Mouse (Mus musculus) MEL (cell line): ENCODE measurements around the gene Hexim1.

Experiments used
- BHLHE40 ChIP-seq: IDR thresholded peaks from 2 replicates; pipeline ENCODE4 v1.6.1; 2012; ENCODE audit warnings: low read depth, mild to moderate bottlenecking, inconsistent platforms, low read length, improper control_type of control experiment, borderline replicate concordance
- CTCF ChIP-seq, 3 experiments: IDR thresholded peaks in 2 of 3; conservative IDR thresholded peaks in 1 of 3; 2 replicates each; pipeline ENCODE4 v1.5.1; 2011 to 2012; ENCODE audit warnings: low read length in 3 of 3, low read depth in 2 of 3, mild to moderate bottlenecking in 2 of 3, improper control_type of control experiment in 1 of 3, inconsistent platforms in 1 of 3, mixed read lengths in 1 of 3, moderate library complexity in 1 of 3; ENCODE audit not compliant: control insufficient read depth in 1 of 3, insufficient read depth in 1 of 3, poor library complexity in 1 of 3, severe bottlenecking in 1 of 3
- POLR2A ChIP-seq, 2 experiments: IDR thresholded peaks; 2 replicates each; pipeline ENCODE4 v1.6.1; 2011 to 2012; ENCODE audit warnings: low read length in 2 of 2, mild to moderate bottlenecking in 2 of 2, control low read depth in 1 of 2, improper control_type of control experiment in 1 of 2, low read depth in 1 of 2, moderate library complexity in 1 of 2; ENCODE audit not compliant: control insufficient read depth in 1 of 2, insufficient read depth in 1 of 2, poor library complexity in 1 of 2
- TAL1 ChIP-seq: IDR thresholded peaks from 2 replicates; pipeline ENCODE4 v1.6.1; 2012; ENCODE audit warnings: mild to moderate bottlenecking, inconsistent platforms, low read length, moderate library complexity, mixed read lengths
- ZNF384 ChIP-seq: IDR thresholded peaks from 2 replicates; pipeline ENCODE4 v1.6.1; 2012; ENCODE audit warnings: low read depth, mild to moderate bottlenecking, inconsistent platforms, low read length, improper control_type of control experiment

DNA sequence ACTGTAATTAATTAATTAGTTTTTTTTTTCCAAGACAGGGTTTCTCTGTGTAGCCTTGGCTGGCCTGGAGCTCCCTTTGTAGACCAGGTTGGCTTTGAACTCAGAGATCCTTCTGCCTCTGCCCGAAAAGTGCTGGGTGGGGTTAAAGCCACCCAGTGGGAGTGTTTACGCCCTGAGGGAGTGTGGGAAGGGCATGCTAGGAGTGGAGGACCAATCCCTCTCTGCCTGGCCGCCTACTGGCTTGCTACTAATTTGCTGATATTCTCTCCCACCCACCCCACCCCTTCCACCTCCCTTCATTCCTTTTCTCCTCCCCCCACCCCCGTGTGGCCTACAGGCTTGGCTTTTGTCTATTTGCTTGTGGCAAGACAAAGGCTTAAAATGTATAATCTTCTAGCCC, 9.6 kb upstream of the Hexim1 start:
- TF ChIP-seq BHLHE40 (no peak), CTCF (IDR thresholded peaks at IDR 0.05 in 2 of 3, conservative IDR thresholded peaks at IDR 0.05 in 1 of 3; ENCODE audit: control insufficient read depth in 1 of 3, insufficient read depth in 1 of 3, low read depth in 2 of 3, low read length in 3 of 3, poor library complexity in 1 of 3, severe bottlenecking in 1 of 3) (no peak), TAL1 (no peak), POLR2A (IDR thresholded peaks at IDR 0.05; ENCODE audit: control insufficient read depth in 1 of 2, insufficient read depth in 1 of 2, low read depth in 1 of 2, low read length in 2 of 2, poor library complexity in 1 of 2) (no peak), ZNF384 (no peak)
